Mouse (Mus musculus) retina, postnatal 7 days (tissue): Measurements from ENCODE around the gene Efemp2.

Experiments
- DNase-seq: peaks from one replicate; pipeline ENCODE4 v3.0.0-alpha.2; 2012; ENCODE audit warnings: low read depth, low spot score

Efemp2 gene

DNA sequence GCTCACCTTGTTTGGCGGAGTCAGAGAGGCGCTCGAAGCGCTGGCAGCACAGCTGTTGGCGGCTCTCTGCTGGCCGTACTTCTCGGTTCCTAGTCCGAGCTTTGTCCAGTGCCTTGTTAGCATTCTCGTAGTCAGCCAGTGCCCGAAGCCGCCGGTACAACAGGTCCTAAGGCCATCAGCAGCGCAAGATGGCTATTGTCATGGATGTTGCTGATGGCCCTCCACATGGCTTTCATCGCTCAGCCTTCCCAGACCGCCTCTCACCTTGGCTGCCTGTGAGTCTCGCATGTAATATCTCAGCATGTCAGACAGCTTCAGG is 22.3 kb downstream of the Efemp2 start:
- DNase-seq = no peak

DNA sequence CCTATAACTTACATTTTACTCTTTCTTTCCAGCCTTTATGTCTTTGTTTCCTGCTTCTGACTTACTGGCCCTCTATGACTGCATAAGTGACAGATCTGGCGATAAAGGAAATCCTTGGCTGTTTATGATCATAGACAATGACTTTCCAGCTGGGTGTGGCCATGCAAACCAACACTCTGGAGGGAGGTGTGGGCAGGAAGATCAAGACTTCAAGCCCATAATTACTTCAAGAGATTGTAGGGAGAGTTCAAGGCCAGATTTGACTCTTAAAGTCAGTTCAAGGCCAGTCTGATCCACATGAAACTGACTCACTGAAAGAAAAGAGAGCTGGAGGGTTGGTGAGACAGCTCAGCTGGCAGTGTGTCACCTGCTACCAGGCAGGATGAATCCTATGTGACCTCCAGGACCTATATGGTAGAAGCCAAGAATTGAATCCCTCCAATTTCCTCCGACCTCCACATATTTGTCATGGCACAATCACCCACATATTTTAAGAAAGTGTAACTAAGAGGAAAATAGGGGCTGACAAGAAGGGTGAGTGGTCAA is 26.6 kb downstream of the Efemp2 start:
- no peak for DNase-seq

DNA sequence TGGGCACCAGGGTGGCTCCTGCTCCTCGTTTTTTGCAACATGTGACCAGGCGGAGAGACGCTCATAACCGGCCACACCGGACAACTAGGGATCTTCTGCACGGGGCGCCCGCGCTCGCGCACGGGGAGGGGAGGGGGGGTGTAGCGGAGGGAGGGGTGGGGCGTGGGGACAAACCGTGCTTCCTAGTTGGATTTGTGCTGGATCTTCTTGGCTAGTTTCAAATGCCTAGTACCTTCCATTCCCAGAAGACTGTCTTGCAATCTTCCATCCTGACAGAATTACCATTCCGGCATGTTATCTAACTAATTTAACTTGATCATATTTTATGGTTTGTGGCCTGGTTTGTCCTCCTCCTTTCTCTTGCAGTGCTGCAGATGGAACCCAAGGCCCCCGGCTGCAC is 29.9 kb downstream of the Efemp2 start, which contains the start of gene 1700020D05Rik:
TSS of gene 1700020D05Rik (minus strand) at position 101 of the 400 bp plus-strand sequence.
- no peak for DNase-seq

DNA sequence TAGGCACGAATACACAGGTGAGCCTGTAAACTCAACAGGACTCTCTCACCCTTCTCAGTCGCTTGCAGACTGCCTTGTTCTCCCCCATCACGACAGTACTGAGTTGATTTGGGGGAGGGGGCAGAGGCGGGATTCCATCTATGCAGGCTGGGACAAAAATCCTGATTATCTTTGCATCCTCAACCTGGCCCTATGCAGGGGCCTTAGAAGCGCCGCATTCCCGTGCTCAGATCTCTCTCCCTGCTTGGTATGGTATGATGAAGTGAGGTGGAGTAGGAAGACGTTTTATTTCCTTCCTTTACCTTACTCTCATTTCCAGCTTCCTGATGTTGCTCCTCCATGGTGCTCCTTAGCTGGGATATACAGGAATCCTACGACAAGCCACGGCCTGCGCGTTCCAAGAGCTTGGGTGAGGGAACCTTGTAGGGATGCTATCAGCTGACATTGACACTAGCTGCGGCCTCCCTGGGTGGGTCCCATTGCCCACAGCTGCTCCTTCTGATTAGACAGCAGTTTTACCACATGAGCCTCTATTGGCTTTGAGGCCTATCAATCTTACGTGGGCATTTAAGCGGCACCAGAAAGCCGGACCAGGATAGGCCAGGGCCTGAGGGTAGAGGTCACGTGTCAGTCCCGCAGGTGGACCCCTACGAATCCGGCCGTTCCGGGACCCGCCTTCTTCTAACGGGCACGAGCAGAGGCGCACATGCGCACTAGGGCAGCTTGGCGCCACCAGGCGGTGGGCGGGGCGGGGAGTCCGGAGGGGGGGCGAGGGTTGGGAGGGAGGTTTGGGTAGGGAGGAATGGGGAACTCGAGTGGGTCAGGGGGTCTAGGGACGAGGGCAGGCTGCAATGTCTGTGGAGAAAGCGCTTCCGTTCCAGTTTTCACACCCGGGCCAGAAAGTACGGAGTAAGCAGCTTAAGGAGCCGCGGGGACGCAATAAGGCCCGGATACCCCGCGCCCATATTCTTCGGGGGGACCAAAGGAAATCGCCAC is 36.6 kb downstream of the Efemp2 start, which contains the start of gene Snx32:
TSS of gene Snx32 (minus strand) at position 508 of the 996 bp plus-strand sequence.
- DNase-seq = peak; percentile 97

DNA sequence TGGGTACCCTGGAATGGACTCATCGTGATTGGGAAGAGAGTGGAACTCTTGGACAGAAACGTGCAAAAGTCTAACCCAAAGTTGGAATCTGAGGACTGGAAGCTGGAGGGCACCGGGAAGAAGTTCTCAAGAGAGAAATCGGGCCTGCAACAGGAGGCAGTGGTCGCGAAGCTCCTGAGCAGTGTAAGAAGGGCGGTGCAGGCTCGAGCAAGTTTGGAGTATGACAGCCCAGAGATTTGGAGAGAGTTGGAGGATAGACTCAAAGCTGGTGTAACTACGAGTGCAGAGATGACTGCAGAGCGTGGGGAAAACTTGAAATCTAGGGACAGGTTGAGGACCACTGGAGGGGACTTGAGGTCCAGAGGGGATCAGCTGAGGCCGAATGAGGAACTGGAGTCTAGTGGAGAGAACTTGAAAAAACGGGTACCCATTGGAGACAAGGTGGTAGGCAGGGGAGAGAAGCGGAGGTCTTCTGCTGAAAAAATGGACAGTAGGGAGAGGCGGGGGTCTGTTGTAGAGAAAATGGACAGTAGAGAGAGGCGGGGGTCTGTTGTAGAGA is 37.4 kb downstream of the Efemp2 start:
- DNase-seq = no peak

DNA sequence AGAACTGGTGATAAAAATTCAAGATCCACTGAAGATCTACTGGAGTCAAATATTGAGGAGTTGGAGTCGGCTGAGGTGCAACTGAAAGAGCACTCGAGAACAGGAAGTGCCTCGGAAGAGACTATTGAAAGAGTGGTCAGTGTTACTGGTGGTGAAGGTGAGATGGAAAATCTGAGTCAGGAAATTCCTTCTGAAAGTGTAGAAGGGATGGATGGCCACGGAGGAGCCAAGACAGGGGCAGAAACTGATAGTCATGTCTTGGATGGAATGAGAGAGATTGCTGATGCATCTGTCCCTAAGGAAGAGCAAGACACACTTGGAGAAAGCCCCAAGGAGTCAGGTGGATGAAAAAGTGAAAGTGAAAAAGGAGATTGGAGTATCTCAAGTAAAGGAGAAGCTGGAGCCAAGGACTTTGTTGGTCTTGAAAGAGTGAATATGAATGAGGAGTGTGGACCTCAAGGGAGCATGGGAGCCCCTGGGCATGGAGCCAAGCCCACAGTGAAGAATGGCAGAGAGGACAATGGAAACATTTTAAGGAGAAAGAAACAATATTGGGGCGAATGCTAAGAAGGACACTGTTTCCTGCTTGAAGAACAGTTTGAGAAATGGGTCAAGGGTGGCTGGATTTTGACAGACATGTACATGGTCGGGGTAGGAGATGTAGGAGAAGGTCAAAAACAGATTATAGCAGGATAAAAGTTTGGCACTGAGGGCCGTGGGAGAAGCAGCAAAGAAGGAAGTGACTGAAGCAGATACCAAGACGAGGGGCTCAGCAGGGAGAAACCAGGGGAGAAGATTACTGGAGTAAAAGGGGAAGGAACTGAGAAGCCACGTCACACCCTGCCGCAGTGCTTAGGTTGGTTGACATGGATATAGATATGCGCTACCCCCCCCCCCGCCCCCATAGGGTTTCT is 38.6 kb downstream of the Efemp2 start:
- no peak for DNase-seq

DNA sequence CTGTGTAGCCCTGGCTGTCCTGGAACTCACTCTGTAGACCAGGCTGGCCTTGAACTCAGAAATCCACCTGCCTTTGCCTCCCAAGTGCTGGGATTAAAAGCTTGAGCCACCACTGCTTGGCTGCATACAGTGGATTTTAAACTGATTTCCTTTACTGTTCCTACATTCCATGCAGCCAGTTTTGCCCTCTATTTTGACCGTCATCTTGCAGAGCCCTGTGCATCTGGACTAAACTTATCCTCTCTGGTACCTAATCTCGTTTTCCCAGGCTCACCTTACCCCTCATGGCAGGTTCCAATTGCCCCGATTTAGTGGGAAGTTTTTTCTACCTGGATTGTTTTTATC is 39.2 kb downstream of the Efemp2 start:
- DNase-seq = no peak

DNA sequence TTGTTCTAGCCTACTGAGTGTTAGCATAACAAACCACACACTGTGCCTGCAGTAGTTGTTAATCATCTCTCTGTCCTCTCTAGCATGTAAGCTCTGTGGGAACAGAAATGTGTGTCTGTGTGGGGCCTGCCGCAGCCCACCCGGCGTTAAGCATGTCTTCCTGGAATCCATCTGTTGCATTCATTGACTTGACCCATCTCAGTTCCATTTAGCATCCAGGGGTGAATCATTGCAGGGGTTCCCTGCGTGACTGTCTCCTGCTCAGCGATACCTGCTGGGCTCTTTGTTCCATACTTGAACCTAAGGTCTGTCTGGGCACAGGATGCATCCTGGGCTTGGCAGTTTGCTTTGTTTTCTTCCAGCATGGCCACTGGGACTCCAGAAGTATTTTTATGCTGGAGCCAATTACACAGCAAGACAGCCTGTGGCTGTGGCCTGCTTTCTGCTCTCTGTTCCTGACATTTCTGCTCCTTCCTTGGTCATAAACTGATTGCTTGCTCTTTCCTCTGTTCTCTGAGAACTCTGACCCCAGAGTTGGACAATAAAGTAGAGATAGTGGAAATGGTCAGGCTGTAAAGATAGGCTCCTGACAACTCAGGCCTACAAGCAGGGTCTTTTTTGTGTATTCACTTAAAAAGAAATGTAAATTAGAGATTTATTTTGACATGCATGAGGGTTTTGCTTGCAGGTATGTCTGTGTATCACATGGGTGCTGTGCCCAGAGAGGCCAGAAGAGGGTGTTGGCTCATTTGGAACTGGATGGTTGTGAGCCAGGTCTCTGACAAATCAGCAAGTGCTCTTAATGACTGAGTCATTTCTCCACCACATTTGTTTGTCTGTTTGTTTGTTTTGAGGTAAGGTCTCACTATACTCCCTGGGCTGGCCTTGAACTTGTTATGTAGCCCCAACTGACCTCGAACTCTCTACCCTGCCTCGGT is 42.4 kb downstream of the Efemp2 start:
- no peak for DNase-seq

DNA sequence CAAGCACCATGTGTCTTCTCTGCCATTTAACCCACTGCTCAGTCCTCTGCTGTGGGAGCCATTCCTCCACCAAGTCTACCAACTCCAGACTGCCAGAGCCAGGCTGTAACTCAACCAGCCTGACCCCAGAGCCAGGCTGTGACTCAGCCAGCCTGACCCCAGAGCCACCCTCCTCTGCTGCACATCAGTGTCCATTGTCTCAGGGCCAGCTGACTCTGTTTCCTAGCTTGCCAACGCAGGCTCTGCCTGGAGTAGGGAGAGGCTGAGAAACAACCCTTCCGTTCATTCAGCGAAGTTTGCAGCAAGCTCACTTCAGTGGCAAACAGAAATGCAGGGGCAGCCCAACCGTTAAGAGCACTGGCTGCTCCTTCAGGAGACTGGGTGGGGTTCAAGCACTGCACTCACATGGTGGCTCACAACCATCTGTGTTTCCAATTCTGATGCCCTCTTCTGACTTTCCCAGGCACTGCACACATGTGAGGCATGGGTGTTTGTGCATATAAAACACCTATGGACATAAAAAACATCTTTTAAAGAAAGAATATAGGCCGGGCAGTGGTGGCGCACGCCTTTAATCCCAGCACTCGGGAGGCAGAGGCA is 43.3 kb downstream of the Efemp2 start:
- no peak for DNase-seq

DNA sequence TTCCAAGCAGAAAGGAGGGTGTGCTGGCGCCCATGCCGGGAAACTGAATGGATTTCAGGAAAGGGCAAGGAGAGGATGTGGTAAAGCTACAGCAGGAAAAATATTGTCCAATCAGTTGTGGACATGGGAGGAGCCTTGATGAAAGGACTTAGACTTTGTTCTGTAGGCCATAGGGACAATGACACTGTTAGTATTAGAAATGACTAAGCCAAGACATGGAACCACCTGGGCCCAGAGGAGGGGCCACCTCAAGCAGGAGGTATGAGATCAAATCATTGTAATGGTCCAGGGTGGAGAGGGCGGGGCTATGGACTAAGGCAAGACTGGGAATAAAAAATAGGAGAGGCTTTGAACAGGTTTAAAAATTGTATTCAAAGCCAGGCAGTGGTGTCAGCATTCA is 45.0 kb downstream of the Efemp2 start:
- no peak for DNase-seq

DNA sequence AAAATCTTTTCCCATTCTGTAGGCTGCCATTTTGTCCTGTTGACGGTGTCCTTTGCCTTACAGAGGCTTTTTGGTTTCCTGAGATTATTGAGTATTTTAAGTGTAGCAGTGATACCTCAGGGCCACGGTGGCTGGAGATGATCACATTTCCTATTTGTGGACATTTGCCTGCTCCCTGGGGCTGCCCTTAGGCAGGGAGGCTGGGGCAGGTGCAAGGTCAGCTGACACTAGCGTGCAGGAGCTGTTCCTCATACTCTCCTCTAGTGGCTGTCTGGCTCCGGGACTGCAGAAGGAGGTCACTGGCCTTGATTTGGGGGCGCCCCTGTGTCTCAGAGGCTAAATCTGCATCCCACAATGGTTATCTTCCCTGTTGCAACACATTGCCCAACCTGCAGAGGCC is 51.5 kb downstream of the Efemp2 start:
- DNase-seq = no peak

DNA sequence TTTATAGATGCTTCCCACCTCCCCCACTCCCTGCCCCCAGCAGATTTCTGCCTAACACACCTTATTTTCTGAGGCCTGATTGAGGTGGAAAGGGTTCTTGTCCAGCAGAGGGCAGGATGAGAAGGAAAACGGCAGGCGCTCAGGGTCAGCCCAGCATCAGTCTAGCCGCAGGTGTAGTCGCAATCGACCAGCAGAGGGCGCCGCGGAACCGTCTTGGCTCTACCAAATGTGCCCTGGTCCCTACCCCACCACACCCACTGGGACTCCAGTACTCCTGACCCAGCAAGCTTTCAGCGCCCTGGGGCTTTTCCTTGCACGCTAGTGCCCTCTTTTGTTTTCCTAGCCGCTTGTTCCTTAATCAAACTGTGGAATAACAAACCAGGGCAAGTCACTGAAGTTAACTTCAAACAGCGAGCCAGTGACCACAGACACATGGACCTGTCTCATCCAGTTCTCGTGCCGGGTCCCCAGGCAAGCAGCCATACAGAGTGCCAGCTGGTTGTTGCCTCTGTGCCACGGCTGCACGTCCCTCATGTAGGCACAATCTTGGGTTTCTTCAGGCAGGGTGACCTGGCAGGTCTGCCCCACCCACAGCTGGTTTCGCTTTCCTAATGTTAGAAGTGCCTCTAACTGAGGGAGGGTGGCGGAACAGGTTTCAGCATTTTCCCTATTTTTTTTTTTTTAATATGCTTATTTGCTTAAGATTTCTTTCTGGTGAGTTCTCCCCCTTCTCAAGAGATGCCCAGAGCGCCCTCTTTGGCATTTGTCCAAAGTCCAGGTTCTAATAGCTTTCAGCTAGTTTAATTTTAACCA is 55.8 kb downstream of the Efemp2 start:
- DNase-seq = peak; percentile 84

DNA sequence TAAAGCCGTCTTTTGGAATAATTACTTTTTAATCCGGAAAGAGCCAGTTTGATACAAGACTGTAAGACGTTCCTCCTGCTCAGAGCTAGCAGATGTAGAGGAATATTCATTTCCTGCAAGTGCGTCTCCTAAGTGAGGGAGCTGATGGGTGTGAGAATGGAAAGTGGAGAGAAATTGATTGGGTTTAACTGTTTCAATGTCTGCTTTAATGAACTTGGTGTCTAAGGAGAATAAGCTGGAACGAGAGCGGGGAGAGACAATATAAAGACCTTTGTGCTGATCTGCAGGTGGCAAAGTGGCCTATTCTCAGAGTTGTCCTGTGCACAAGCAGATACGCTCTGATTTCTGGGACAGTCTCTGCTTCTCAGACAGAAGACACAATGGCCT is 56.4 kb downstream of the Efemp2 start:
- DNase-seq = no peak
